In the genomic region with DNA sequence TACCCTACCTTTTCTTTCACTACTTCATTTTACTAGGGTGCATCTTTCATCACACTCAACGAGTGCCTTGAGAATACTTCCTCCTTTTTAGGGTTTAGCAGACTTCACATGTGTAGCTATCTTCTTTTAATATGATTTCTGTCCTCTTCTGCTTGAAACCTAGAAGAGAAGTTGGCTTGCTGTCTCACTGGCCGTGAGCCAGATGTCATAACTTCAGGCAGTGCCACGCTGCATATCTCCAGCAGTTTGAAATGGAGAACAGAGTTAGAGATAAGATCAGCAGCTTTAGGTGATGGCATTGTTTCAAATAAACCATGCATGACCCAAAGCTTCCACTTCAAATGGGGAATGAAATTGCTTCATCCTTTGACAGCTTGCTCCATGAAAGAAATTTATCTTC, we compare ENCODE assay signal across 8 mouse cellular contexts.
DNase-seq lines count a peak whose midpoint lies in the region; ATAC-seq and TF ChIP-seq lines count a peak whose summit lies in the region.

No protein-coding gene starts in this region.

- ATAC-seq in heart, embryonic 11.5 days (replicated peaks; ENCODE audit: insufficient number of reproducible peaks, low FRiP score, low TSS enrichment), result no peak
- no peak for ATAC-seq in heart, embryonic 16.5 days (replicated peaks; ENCODE audit: extremely low read depth, insufficient read depth, low FRiP score)
- ATAC-seq in lung, embryonic 14.5 days (ENCODE audit: insufficient read depth), result peak; percentile 90
- ATAC-seq in erythroid progenitor cell, adult 5-6 weeks (replicated peaks; ENCODE audit: low FRiP score, poor library complexity, severe bottlenecking), result no peak

- no peaks in the 10 kb centered on the region for H3K27me3 ChIP-seq in heart, embryonic 11.5 days (ENCODE audit: control insufficient read depth, insufficient read depth, low read length)
- H3K27me3 ChIP-seq in MEL (ENCODE audit: control insufficient read depth in 1 of 2, insufficient read depth in 2 of 2, low read length in 2 of 2), result no peaks in the 10 kb centered on the region
- no peaks in the 10 kb centered on the region for H3K27me3 ChIP-seq in heart, embryonic 16.5 days (ENCODE audit: control insufficient read depth, insufficient read depth, low read length)
- no peaks in the 10 kb centered on the region for H3K27me3 ChIP-seq in lung, embryonic 14.5 days (ENCODE audit: insufficient read depth, low read length)

- H3K9me3 ChIP-seq in heart, embryonic 11.5 days (replicated peaks; ENCODE audit: control insufficient read depth, low read length), result no peaks in the 10 kb centered on the region
- H3K9me3 ChIP-seq in MEL (replicated peaks; ENCODE audit: insufficient read depth, low read length), result no peaks in the 10 kb centered on the region
- no peaks in the 10 kb centered on the region for H3K9me3 ChIP-seq in heart, embryonic 16.5 days (replicated peaks; ENCODE audit: control insufficient read depth, low read length)
- H3K9me3 ChIP-seq in lung, embryonic 14.5 days (ENCODE audit: low read depth, low read length), result no peaks in the 10 kb centered on the region

- H3K4me3 ChIP-seq in heart, embryonic 11.5 days (ENCODE audit: low read depth, low read length), result no peak overlapping the region
- peak overlapping the region in 1 of 2 experiments; percentile 19; a peak in 1 of 4 replicates for H3K4me3 ChIP-seq in MEL (ENCODE audit: control insufficient read depth in 1 of 2, insufficient read depth in 1 of 2, low read depth in 2 of 2, low read length in 2 of 2)
- H3K4me3 ChIP-seq in heart, embryonic 16.5 days (ENCODE audit: low read length), result no peak overlapping the region
- no peak overlapping the region for H3K4me3 ChIP-seq in lung, embryonic 14.5 days (ENCODE audit: low read depth, low read length)

- H3K79me2 ChIP-seq in MEL (ENCODE audit: control insufficient read depth, insufficient read depth, low read length, poor library complexity), result no peaks in the 10 kb centered on the region

- DNase-seq in heart, adult 11 months, result peak; percentile 89
- peak; percentile 96 for DNase-seq in MEL (ENCODE audit: low read depth, low spot score)
- DNase-seq in lung, embryonic 14.5 days, result peak; percentile 91
- DNase-seq in layer of hippocampus, postnatal 10 days (ENCODE audit: low spot score in 2 of 2), result no peak
- DNase-seq in frontal cortex, postnatal 25 days (ENCODE audit: low spot score in 2 of 2), result no peak

- H3K9ac ChIP-seq in heart, embryonic 11.5 days (ENCODE audit: low read depth, low read length), result no peak overlapping the region
- no peak overlapping the region for H3K9ac ChIP-seq in MEL (ENCODE audit: control insufficient read depth, low read depth, low read length, poor library complexity, severe bottlenecking)
- H3K9ac ChIP-seq in heart, embryonic 16.5 days (ENCODE audit: low read length), result no peak overlapping the region
- no peak overlapping the region for H3K9ac ChIP-seq in lung, embryonic 14.5 days

- no peak for TF ChIP-seq CTCF in MEL (IDR thresholded peaks at IDR 0.05 in 2 of 3, conservative IDR thresholded peaks at IDR 0.05 in 1 of 3; ENCODE audit: control insufficient read depth in 1 of 3, insufficient read depth in 1 of 3, low read depth in 2 of 3, low read length in 3 of 3, poor library complexity in 1 of 3, severe bottlenecking in 1 of 3)
- no peak for TF ChIP-seq CTCF in lung, embryonic 14.5 days (IDR thresholded peaks at IDR 0.05; ENCODE audit: low read depth)

- H3K4me1 ChIP-seq in heart, embryonic 11.5 days (ENCODE audit: control insufficient read depth, insufficient read depth, low read length), result peaks cover 10% of the 10 kb centered on the region
- peaks cover 13 to 14% of the 10 kb centered on the region in 2 experiments for H3K4me1 ChIP-seq in MEL (ENCODE audit: control insufficient read depth in 1 of 2, insufficient read depth in 2 of 2, low read length in 2 of 2)
- H3K4me1 ChIP-seq in heart, embryonic 16.5 days (ENCODE audit: control insufficient read depth, insufficient read depth, low read length), result peaks cover 13% of the 10 kb centered on the region
- peaks cover 7% of the 10 kb centered on the region; the same call in 1 of the 2 replicates for H3K4me1 ChIP-seq in lung, embryonic 14.5 days (ENCODE audit: insufficient read depth)

- peak; percentile 81 to 90 for TF ChIP-seq EP300 in MEL (IDR thresholded peaks at IDR 0.05; ENCODE audit: low read depth in 1 of 2, low read length in 2 of 2)

- no peak for TF ChIP-seq RAD21 in MEL (IDR thresholded peaks at IDR 0.05; ENCODE audit: low read depth, low read length)

- H3K36me3 ChIP-seq in heart, embryonic 11.5 days (ENCODE audit: control insufficient read depth, insufficient read depth, low read length), result no peaks in the 10 kb centered on the region
- H3K36me3 ChIP-seq in MEL (ENCODE audit: control insufficient read depth in 1 of 2, insufficient read depth in 2 of 2, low read length in 2 of 2), result peaks cover 0 to 21% of the 10 kb centered on the region in 2 experiments; a peak in 2 of 4 replicates
- no peaks in the 10 kb centered on the region; the same call in 1 of the 2 replicates for H3K36me3 ChIP-seq in heart, embryonic 16.5 days (ENCODE audit: control insufficient read depth, insufficient read depth)
- no peaks in the 10 kb centered on the region for H3K36me3 ChIP-seq in lung, embryonic 14.5 days (ENCODE audit: insufficient read depth)

- no peak for TF ChIP-seq POLR2A in MEL (IDR thresholded peaks at IDR 0.05; ENCODE audit: control insufficient read depth in 1 of 2, insufficient read depth in 1 of 2, low read depth in 1 of 2, low read length in 2 of 2, poor library complexity in 1 of 2)

- no peak overlapping the region for H3K27ac ChIP-seq in heart, embryonic 11.5 days (ENCODE audit: low read depth, low read length)
- peak overlapping the region; percentile 77 for H3K27ac ChIP-seq in MEL (ENCODE audit: control insufficient read depth, low read depth, low read length)
- H3K27ac ChIP-seq in heart, embryonic 16.5 days (ENCODE audit: low read length), result peak overlapping the region; percentile 68
- H3K27ac ChIP-seq in lung, embryonic 14.5 days (ENCODE audit: low read depth), result peak overlapping the region; percentile 80

- WGBS in heart, embryonic 11.5 days (ENCODE audit: insufficient replicate concordance), result 52% methylated on average over 3 of the region's 3 CpGs
- WGBS in heart, embryonic 16.5 days, result 19% methylated on average over 3 of the region's 3 CpGs
- 21% methylated on average over 3 of the region's 3 CpGs for WGBS in lung, embryonic 14.5 days

- H3K4me2 ChIP-seq in heart, embryonic 11.5 days, result no peak overlapping the region
- H3K4me2 ChIP-seq in heart, embryonic 16.5 days (ENCODE audit: low read depth, low read length), result no peak overlapping the region
- H3K4me2 ChIP-seq in lung, embryonic 14.5 days, result 0 out of 2 replicates have a peak overlapping the region, but pooled peaks have one; percentile 8

TF ChIP-seq in MEL, 35 proteins besides CTCF, POLR2A, EP300 and RAD21 (continues in another document):
- TF ChIP-seq BHLHE40 (IDR thresholded peaks at IDR 0.05; ENCODE audit: borderline replicate concordance, low read depth, low read length), result no peak; the same call in none of the 2 replicates
- TF ChIP-seq ZKSCAN1 (IDR thresholded peaks at IDR 0.05; ENCODE audit: low read depth, low read length), result no peak
- TF ChIP-seq TCF12 (IDR thresholded peaks at IDR 0.05; ENCODE audit: low read depth, low read length), result peak; percentile 73
- TF ChIP-seq UBTF (IDR thresholded peaks at IDR 0.05; ENCODE audit: borderline replicate concordance, insufficient read depth, low read depth, low read length), result no peak
- no peak; the same call in none of the 2 replicates for TF ChIP-seq SIN3A (IDR thresholded peaks at IDR 0.05; ENCODE audit: low read length)
- TF ChIP-seq HCFC1 (IDR thresholded peaks at IDR 0.05; ENCODE audit: low read depth, low read length), result peak; percentile 37; the same call in 1 of the 2 replicates
- no peak for TF ChIP-seq ZMIZ1 (IDR thresholded peaks at IDR 0.05; ENCODE audit: low read depth, low read length)
- no peak for TF ChIP-seq MAFK (IDR thresholded peaks at IDR 0.05; ENCODE audit: borderline replicate concordance, low read depth, low read length)
- no peak for TF ChIP-seq USF2 (IDR thresholded peaks at IDR 0.05; ENCODE audit: borderline replicate concordance in 1 of 2, insufficient read depth in 1 of 2, low read depth in 1 of 2, low read length in 2 of 2)
- peak; percentile 11; the same call in 1 of the 2 replicates for TF ChIP-seq SMC3 (IDR thresholded peaks at IDR 0.05; ENCODE audit: low read depth, low read length)
- peak; percentile 87 for TF ChIP-seq MYC (IDR thresholded peaks at IDR 0.05; ENCODE audit: low read depth, low read length)
- no peak for TF ChIP-seq TAL1 (IDR thresholded peaks at IDR 0.05; ENCODE audit: low read length)
- no peak for TF ChIP-seq ZNF384 (IDR thresholded peaks at IDR 0.05; ENCODE audit: low read depth, low read length)
- TF ChIP-seq POLR2AphosphoS2 (IDR thresholded peaks at IDR 0.05; ENCODE audit: low read length), result no peak
- TF ChIP-seq MAZ (IDR thresholded peaks at IDR 0.05; ENCODE audit: low read depth, low read length), result no peak
- no peak for TF ChIP-seq USF1 (IDR thresholded peaks at IDR 0.05; ENCODE audit: low read depth, low read length)
- peak; percentile 49; the same call in 1 of the 2 replicates for TF ChIP-seq ELF1 (IDR thresholded peaks at IDR 0.05; ENCODE audit: low read depth, low read length)
- TF ChIP-seq MAX (IDR thresholded peaks at IDR 0.05; ENCODE audit: low read length), result peak; percentile 84
- TF ChIP-seq MYB (IDR thresholded peaks at IDR 0.05; ENCODE audit: low read depth, low read length), result no peak; the same call in 1 of the 2 replicates
- TF ChIP-seq RCOR1 (IDR thresholded peaks at IDR 0.05; ENCODE audit: low read depth, low read length), result peak; percentile 79
- no peak for TF ChIP-seq CHD2 (IDR thresholded peaks at IDR 0.05; ENCODE audit: low read length)
- no peak for TF ChIP-seq NELFE (IDR thresholded peaks at IDR 0.05; ENCODE audit: low read depth, low read length)
- no peak for TF ChIP-seq JUND (IDR thresholded peaks at IDR 0.05; ENCODE audit: low read depth, low read length)
- peak; percentile 92 for TF ChIP-seq MXI1 (IDR thresholded peaks at IDR 0.05; ENCODE audit: low read depth, low read length)
- 0 out of 2 replicates have a peak, but pooled peaks have one; percentile 14 for TF ChIP-seq TBP (IDR thresholded peaks at IDR 0.05; ENCODE audit: low read depth, low read length)
- no peak for TF ChIP-seq ZC3H11A (IDR thresholded peaks at IDR 0.05; ENCODE audit: low read depth, low read length)
- no peak for TF ChIP-seq MEF2A (IDR thresholded peaks at IDR 0.05; ENCODE audit: extremely low read depth, insufficient replicate concordance, low read depth, low read length, poor library complexity, severe bottlenecking)
- no peak for TF ChIP-seq KAT2A (conservative IDR thresholded peaks at IDR 0.05; ENCODE audit: low read depth, low read length)
- no peak for TF ChIP-seq E2F4 (IDR thresholded peaks at IDR 0.05; ENCODE audit: borderline replicate concordance, low read depth, low read length)
- peak; percentile 96 for TF ChIP-seq ETS1 (IDR thresholded peaks at IDR 0.05; ENCODE audit: low read depth, low read length)

Comparison
In these comparisons a context has a peak if more than half of its experiments do, and no peak if none do; other contexts are left out.
1. DNase-seq: peak in heart, adult 11 months (single experiment), MEL (single experiment) and lung, embryonic 14.5 days (single experiment); none in layer of hippocampus, postnatal 10 days (0 of 2) and frontal cortex, postnatal 25 days (0 of 2).